Mouse (Mus musculus): ENCODE data around the gene 4930562C15Rik.
A peak's percentile ranks its signal among the peaks of the same experiment; 100 is the strongest.

The 4930562C15Rik gene

GRCm38 (mm10) chr16:4913783-4914735 lies 78.8 kb downstream of the 4930562C15Rik start:
- DNase-seq (ENCODE audit: low read depth, low spot score), result peak; percentile 88

- DNase-seq (ENCODE audit: low read depth, low spot score), result no peak
These were observed 80.7 kb downstream of the 4930562C15Rik start for GRCm38 (mm10) chr16:4915931-4916330.

GRCm38 (mm10) chr16:4916608-4917007 lies 81.4 kb downstream of the 4930562C15Rik start:
- DNase-seq (ENCODE audit: low read depth, low spot score), result no peak

Data from ES-CJ7 (cell line).